Mouse (Mus musculus) embryonic facial prominence, embryonic 11.5 days (tissue): ENCODE results near the gene Mfn2. TPM values are rescaled to one million over a fixed set of nuclear protein-coding genes. Genes with fewer than 3 reads are reported as not detected.
A peak's percentile ranks its signal among the peaks of the same experiment; 100 is the strongest.
"Not testable (repeated sequence)": the region's sequence is repeated elsewhere in the genome, so short reads cannot be mapped to it uniquely, and the experiment has no call there.

Experiments
- ATAC-seq: fragments of 200-750 bp; cut with Nextera tagmentation; replicated peaks from 2 replicates; pipeline ENCODE4 v1.8.0; 2017; ENCODE audit warnings: low read depth; ENCODE audit not compliant: insufficient number of reproducible peaks, low FRiP score, low TSS enrichment
- DNase-seq: peaks from one replicate; pipeline ENCODE4 v3.0.0-alpha.2; 2015; ENCODE audit warnings: low spot score
- H3K27ac ChIP-seq: fragments of 300-500 bp; sonication (generic); replicated peaks from 2 replicates; pipeline ENCODE4 v1.5.1; 2014; ENCODE audit warnings: mild to moderate bottlenecking, low read depth, low read length, control low read depth
- H3K27me3 ChIP-seq: fragments of 300-500 bp; sonication (generic); 2 replicates; pipeline ENCODE4 v1.6.1; 2014; ENCODE audit warnings: mild to moderate bottlenecking, low read length, moderate library complexity, mixed read lengths; ENCODE audit not compliant: control insufficient read depth, insufficient read depth
- H3K36me3 ChIP-seq: fragments of 300-500 bp; sonication (generic); replicated peaks from 2 replicates; pipeline ENCODE4 v1.6.1; 2014; ENCODE audit warnings: low read depth, mild to moderate bottlenecking, low read length, moderate library complexity, mixed read lengths; ENCODE audit not compliant: control insufficient read depth, insufficient read depth
- H3K4me1 ChIP-seq: fragments of 300-500 bp; sonication (generic); 2 replicates; pipeline ENCODE4 v1.6.1; 2014; ENCODE audit warnings: low read length, mixed read lengths; ENCODE audit not compliant: control insufficient read depth, insufficient read depth
- H3K4me2 ChIP-seq: fragments of 300-500 bp; sonication (generic); 2 replicates; pipeline ENCODE4 v1.6.1; 2014; ENCODE audit warnings: low read depth, mild to moderate bottlenecking, control low read depth, low read length, moderate library complexity
- H3K4me3 ChIP-seq: fragments of 300-500 bp; sonication (generic); 2 replicates; pipeline ENCODE4 v1.5.1; 2014; ENCODE audit warnings: low read depth, low read length, control low read depth
- H3K9ac ChIP-seq: fragments of 300-500 bp; sonication (generic); replicated peaks from 2 replicates; pipeline ENCODE4 v1.6.1; 2014; ENCODE audit warnings: mild to moderate bottlenecking, control low read depth, low read length
- H3K9me3 ChIP-seq: fragments of 300-500 bp; sonication (generic); replicated peaks from 2 replicates; pipeline ENCODE4 v1.6.1; 2016; ENCODE audit warnings: mild to moderate bottlenecking, low read length, inconsistent platforms, mixed read lengths; ENCODE audit not compliant: control insufficient read depth
- WGBS: fragments of 180-500 bp; shearing (Covaris S2); extraction: QIAGEN DNeasy Blood & Tissue Kit; methylation state at CpG from one replicate; pipeline ENCODE4 v1.1.7; 2014; 5-methylcytosine and 5-hydroxymethylcytosine counted together
- polyA plus RNA-seq: library from polyadenylated mRNA; unstranded; fragments of >200 nt; fragmentation: Nextera tagmentation; extraction: Ambion mirVana; gene quantifications from 2 replicates; pipeline ENCODE4 v1.2.1, GENCODE M21; 2014

The Mfn2 gene
- polyA plus RNA-seq, 1 experiment from 2014 or later = 23.1 TPM

GRCm38 (mm10) chr4:147865651-147866050 is 38.9 kb downstream of the Mfn2 start:
- DNase-seq (no peak), ATAC-seq (no peak)
- Histone ChIP-seq H3K27me3 (no peaks in the 10 kb centered on the region), H3K27ac (no peak overlapping the region), H3K4me3 (no peak overlapping the region), H3K9me3 (no peaks in the 10 kb centered on the region), H3K4me2 (no peak overlapping the region), H3K4me1 (no peaks in the 10 kb centered on the region), H3K36me3 (peaks cover 15% of the 10 kb centered on the region), H3K9ac (no peak overlapping the region)
- WGBS = 91% methylated on average over 6 of the region's 6 CpGs

- Histone ChIP-seq H3K9me3 (no peaks in the 10 kb centered on the region), H3K4me3 (no peak overlapping the region), H3K9ac (no peak overlapping the region), H3K4me2 (no peak overlapping the region), H3K27ac (no peak overlapping the region), H3K36me3 (peaks cover 15% of the 10 kb centered on the region), H3K4me1 (no peaks in the 10 kb centered on the region), H3K27me3 (no peaks in the 10 kb centered on the region)
- 82% methylated on average over 3 of the region's 3 CpGs for WGBS
- no peak for DNase-seq
- ATAC-seq = no peak
Observed at GRCm38 (mm10) chr4:147862051-147862450, 42.5 kb downstream of the Mfn2 start.

GRCm38 (mm10) chr4:147850776-147851175 is 53.7 kb downstream of the Mfn2 start:
- WGBS = 71% methylated on average over 2 of the region's 2 CpGs
- Histone ChIP-seq H3K27ac (no peak overlapping the region), H3K9ac (no peak overlapping the region), H3K36me3 (no peaks in the 10 kb centered on the region), H3K9me3 (no peaks in the 10 kb centered on the region), H3K4me3 (no peak overlapping the region), H3K4me2 (no peak overlapping the region), H3K4me1 (no peaks in the 10 kb centered on the region), H3K27me3 (no peaks in the 10 kb centered on the region)
- DNase-seq (no peak), ATAC-seq (no peak)

GRCm38 (mm10) chr4:147848584-147848991 is 55.9 kb downstream of the Mfn2 start:
- H3K4me2 ChIP-seq = peak overlapping the region; percentile 29
- H3K27ac ChIP-seq = no peak overlapping the region
- H3K9ac ChIP-seq = peak overlapping the region; percentile 18; the same call in 1 of the 2 replicates
- ATAC-seq (peak; percentile 56), DNase-seq (no peak)
- H3K4me1 ChIP-seq = no peaks in the 10 kb centered on the region
- H3K9me3 ChIP-seq = no peaks in the 10 kb centered on the region
- WGBS = 10% methylated on average over 4 of the region's 4 CpGs
- H3K27me3 ChIP-seq = no peaks in the 10 kb centered on the region
- peaks cover 2% of the 10 kb centered on the region for H3K36me3 ChIP-seq
- peak overlapping the region; percentile 65 for H3K4me3 ChIP-seq

- peak within 1 kb of the TSS; percentile 39 for H3K4me2 ChIP-seq
- WGBS = 5% methylated on average over 23 of the region's 23 CpGs
- no peaks in the 10 kb centered on the region for H3K4me1 ChIP-seq
- no peak within 1 kb of the TSS for H3K27ac ChIP-seq
- ATAC-seq (peak; percentile 91), DNase-seq (peak; percentile 96)
- H3K27me3 ChIP-seq = no peaks in the 10 kb centered on the region
- no peaks in the 10 kb centered on the region for H3K9me3 ChIP-seq
- H3K4me3 ChIP-seq = peak within 1 kb of the TSS; percentile 65
- peaks cover 2% of the 10 kb centered on the region for H3K36me3 ChIP-seq
- peak within 1 kb of the TSS; percentile 50 for H3K9ac ChIP-seq
Observed at GRCm38 (mm10) chr4:147847614-147848583, 56.6 kb downstream of the Mfn2 start, which contains the start of gene Zfp933. Zfp933 (minus strand) TSS chr4:147848366.

GRCm38 (mm10) chr4:147842871-147843270 is 61.6 kb downstream of the Mfn2 start:
- WGBS = 97% methylated on average over 3 of the region's 3 CpGs
- no peaks in the 10 kb centered on the region for H3K4me1 ChIP-seq
- H3K27me3 ChIP-seq = no peaks in the 10 kb centered on the region
- ATAC-seq (no peak), DNase-seq (no peak)
- no peak overlapping the region for H3K27ac ChIP-seq
- no peaks in the 10 kb centered on the region for H3K9me3 ChIP-seq
- no peak overlapping the region for H3K4me3 ChIP-seq
- peaks cover 2% of the 10 kb centered on the region for H3K36me3 ChIP-seq
- H3K9ac ChIP-seq = no peak overlapping the region
- no peak overlapping the region for H3K4me2 ChIP-seq

- H3K36me3 ChIP-seq = not testable (repeated sequence)
Observed at GRCm38 (mm10) chr4:147839282-147839681, 65.2 kb downstream of the Mfn2 start.

GRCm38 (mm10) chr4:147824389-147824788 is 80.1 kb downstream of the Mfn2 start:
- WGBS = 92% methylated on average over 4 of the region's 4 CpGs
- H3K36me3 ChIP-seq = peaks cover 13% of the 10 kb centered on the region
- no peak overlapping the region for H3K4me3 ChIP-seq
- no peak overlapping the region for H3K27ac ChIP-seq
- ATAC-seq (no peak), DNase-seq (no peak)
- no peaks in the 10 kb centered on the region; the same call in 1 of the 2 replicates for H3K9me3 ChIP-seq
- no peaks in the 10 kb centered on the region for H3K4me1 ChIP-seq
- H3K27me3 ChIP-seq = no peaks in the 10 kb centered on the region
- H3K9ac ChIP-seq = no peak overlapping the region
- H3K4me2 ChIP-seq = no peak overlapping the region

More at GRCm38 (mm10) chr4:147839282-147839681, 65.2 kb downstream of the Mfn2 start:
- not testable (repeated sequence) for H3K9me3 ChIP-seq, H3K27me3 ChIP-seq, H3K27ac ChIP-seq, H3K4me2 ChIP-seq, H3K9ac ChIP-seq, ATAC-seq, DNase-seq, H3K4me1 ChIP-seq, H3K4me3 ChIP-seq
- 100% methylated on average over 7 of the region's 26 CpGs for WGBS
